Mouse (Mus musculus) embryonic facial prominence, embryonic 13.5 days (tissue): ENCODE measurements at regions not wholly inside any gene's neighbourhood (a gene's known extent, or its start where the extent isn't known, plus 50 kb on each side); places are given as distances from the start of the nearest gene placed in this dataset.

Source experiments
- ATAC-seq: fragments of 200-750 bp; cut with Nextera tagmentation; 2 replicates; pipeline ENCODE4 v1.8.0; 2017; ENCODE audit warnings: low read depth; ENCODE audit not compliant: insufficient number of reproducible peaks, insufficient read depth, low FRiP score, low TSS enrichment
- H3K27ac ChIP-seq: fragments of 300-500 bp; sonication (generic); 2 replicates; pipeline ENCODE4 v1.5.1; 2015; ENCODE audit warnings: moderate library complexity, mild to moderate bottlenecking, inconsistent platforms
- H3K27me3 ChIP-seq: fragments of 300-500 bp; sonication (generic); 2 replicates; pipeline ENCODE4 v1.6.1; 2015; ENCODE audit warnings: mild to moderate bottlenecking, inconsistent platforms
- H3K36me3 ChIP-seq: fragments of 300-500 bp; sonication (generic); 2 replicates; pipeline ENCODE4 v1.6.1; 2015; ENCODE audit warnings: mild to moderate bottlenecking, inconsistent platforms
- H3K4me1 ChIP-seq: fragments of 300-500 bp; sonication (generic); 2 replicates; pipeline ENCODE4 v1.6.1; 2015; ENCODE audit warnings: inconsistent platforms
- H3K4me2 ChIP-seq: fragments of 300-500 bp; sonication (generic); 2 replicates; pipeline ENCODE4 v1.6.1; 2015; ENCODE audit warnings: moderate library complexity, mild to moderate bottlenecking, inconsistent platforms
- H3K4me3 ChIP-seq: fragments of 300-500 bp; sonication (generic); 2 replicates; pipeline ENCODE4 v1.5.1; 2015; ENCODE audit warnings: mild to moderate bottlenecking, inconsistent platforms
- H3K9ac ChIP-seq: fragments of 300-500 bp; sonication (generic); 2 replicates; pipeline ENCODE4 v1.6.1; 2015; ENCODE audit warnings: mild to moderate bottlenecking, inconsistent platforms
- H3K9me3 ChIP-seq: fragments of 300-500 bp; sonication (generic); 2 replicates; pipeline ENCODE4 v1.6.1; 2016; ENCODE audit warnings: inconsistent platforms
- WGBS: fragments of 180-500 bp; shearing (Covaris S2); methylation state at CpG from one replicate; pipeline ENCODE4 v1.1.7; 2015; ENCODE audit warnings: mixed read lengths; 5-methylcytosine and 5-hydroxymethylcytosine counted together

DNA sequence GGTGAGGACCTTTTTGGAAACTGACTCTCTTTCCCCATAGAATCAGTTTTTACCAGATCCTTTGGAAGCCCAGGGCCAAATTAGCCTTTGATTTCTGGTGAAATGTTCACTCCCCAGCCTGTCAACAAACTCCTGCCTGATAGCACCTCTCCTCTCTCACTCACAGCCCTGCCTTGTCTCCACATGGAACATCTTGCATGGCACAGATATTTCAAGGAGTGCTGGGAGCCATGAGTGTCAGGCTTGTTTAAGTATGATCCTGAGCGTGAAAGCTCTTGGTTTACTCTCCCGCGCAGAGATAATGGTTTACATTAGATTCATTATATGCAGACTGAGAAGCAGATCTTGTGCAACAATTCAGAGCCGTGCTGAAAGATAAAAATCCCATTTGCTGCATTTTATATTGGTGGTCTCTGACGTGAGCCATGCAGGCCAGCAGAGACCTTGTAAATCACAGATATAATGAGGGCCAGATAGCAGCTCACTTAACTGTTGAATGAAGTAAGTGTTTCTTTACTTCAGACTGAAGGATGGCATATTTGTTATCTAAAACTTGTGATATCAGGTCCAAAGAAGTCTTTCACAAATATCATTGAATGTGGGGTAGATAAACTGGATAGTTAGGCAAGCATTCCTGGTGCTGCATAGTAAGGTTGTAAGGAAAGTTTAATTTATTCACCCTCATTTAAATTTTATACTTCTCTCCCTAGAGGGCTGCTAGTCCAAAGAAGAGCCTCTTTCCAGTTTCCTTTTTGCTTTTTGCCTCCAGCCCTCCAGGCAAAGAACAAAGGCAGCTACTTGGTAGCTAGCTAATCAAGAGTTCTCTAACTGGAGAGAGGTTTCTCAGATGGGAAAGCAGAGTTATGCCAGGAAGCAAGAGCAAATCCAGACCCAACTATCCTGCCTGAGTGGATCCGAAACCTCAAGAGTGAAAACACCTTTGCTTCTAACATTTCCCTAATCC lies 81.8 kb downstream of the Tbx18 start:
- no peak overlapping the region for H3K4me3 ChIP-seq
- no peak for ATAC-seq
- no peak overlapping the region for H3K27ac ChIP-seq
- H3K36me3 ChIP-seq = no peaks in the 10 kb centered on the region
- H3K4me1 ChIP-seq = peaks cover 4% of the 10 kb centered on the region; the same call in 1 of the 2 replicates
- H3K4me2 ChIP-seq = no peak overlapping the region
- 39% methylated on average over 6 of the region's 6 CpGs for WGBS
- no peaks in the 10 kb centered on the region for H3K9me3 ChIP-seq
- H3K9ac ChIP-seq = no peak overlapping the region
- H3K27me3 ChIP-seq = no peaks in the 10 kb centered on the region

DNA sequence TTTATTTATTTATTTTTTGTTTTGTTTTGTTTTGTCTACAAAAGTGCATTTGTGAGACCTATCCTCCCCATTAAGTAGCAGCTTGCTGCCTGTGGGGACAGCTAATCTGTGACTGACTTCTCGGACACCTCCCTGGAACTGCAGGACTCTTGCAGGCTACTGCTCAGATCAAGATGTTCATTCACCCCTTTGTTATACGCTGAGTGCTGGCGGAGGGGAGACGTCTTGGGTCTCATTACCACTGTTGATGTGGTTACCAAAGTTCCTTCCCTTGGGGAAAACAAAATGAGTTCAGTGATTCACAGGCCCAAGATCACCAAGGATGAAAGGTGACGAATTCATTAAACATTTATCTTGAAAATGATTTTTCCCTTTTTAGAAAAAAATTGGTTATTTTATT lies 82.7 kb downstream of the Tbx18 start:
- no peak for ATAC-seq
- H3K9me3 ChIP-seq = no peaks in the 10 kb centered on the region
- no peaks in the 10 kb centered on the region for H3K36me3 ChIP-seq
- no peaks in the 10 kb centered on the region for H3K27me3 ChIP-seq
- no peak overlapping the region for H3K4me2 ChIP-seq
- no peak overlapping the region for H3K9ac ChIP-seq
- H3K27ac ChIP-seq = no peak overlapping the region
- H3K4me3 ChIP-seq = no peak overlapping the region
- peaks cover 4% of the 10 kb centered on the region; the same call in 1 of the 2 replicates for H3K4me1 ChIP-seq
- WGBS = 38% methylated on average over 5 of the region's 5 CpGs

- Histone ChIP-seq H3K4me2 (no peak overlapping the region), H3K4me3 (no peak overlapping the region), H3K9ac (no peak overlapping the region), H3K4me1 (peaks cover 4% of the 10 kb centered on the region; the same call in 1 of the 2 replicates), H3K27me3 (no peaks in the 10 kb centered on the region), H3K36me3 (no peaks in the 10 kb centered on the region), H3K27ac (no peak overlapping the region), H3K9me3 (no peaks in the 10 kb centered on the region)
- 82% methylated on average over 5 of the region's 5 CpGs for WGBS
- no peak for ATAC-seq
Measured at GRCm38 (mm10) chr9:87645032-87645431, 86.0 kb downstream of the Tbx18 start.

- no peak overlapping the region for H3K4me2 ChIP-seq
- no peaks in the 10 kb centered on the region for H3K36me3 ChIP-seq
- H3K4me1 ChIP-seq = no peaks in the 10 kb centered on the region
- no peaks in the 10 kb centered on the region for H3K9me3 ChIP-seq
- H3K4me3 ChIP-seq = no peak overlapping the region
- no peak overlapping the region for H3K27ac ChIP-seq
- no peak for ATAC-seq
- no peaks in the 10 kb centered on the region for H3K27me3 ChIP-seq
- 60% methylated on average over 5 of the region's 5 CpGs for WGBS
- H3K9ac ChIP-seq = no peak overlapping the region
Measured at GRCm38 (mm10) chr9:87633863-87634630, 97.0 kb downstream of the Tbx18 start.

DNA sequence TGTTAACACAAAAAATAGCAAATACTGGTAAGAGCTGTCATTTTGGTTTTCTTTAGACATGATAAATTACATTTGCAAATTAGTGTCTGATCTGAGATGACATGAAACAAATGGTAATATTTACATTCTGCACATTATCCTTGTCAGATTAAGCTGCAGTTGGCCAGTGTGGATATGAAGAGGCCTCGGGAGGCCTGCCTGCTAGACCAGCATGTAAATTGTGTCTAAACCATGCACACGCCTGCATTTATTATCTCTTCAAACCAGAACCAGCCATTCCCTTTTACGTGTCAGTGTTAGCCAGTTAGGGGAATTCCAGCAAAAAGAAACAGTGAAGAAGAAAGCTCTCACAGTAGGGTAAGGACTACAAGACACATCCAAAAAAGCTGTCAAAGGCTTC lies 104.6 kb downstream of the Tbx18 start:
- H3K9ac ChIP-seq = no peak overlapping the region
- no peaks in the 10 kb centered on the region for H3K9me3 ChIP-seq
- no peak overlapping the region for H3K27ac ChIP-seq
- H3K27me3 ChIP-seq = no peaks in the 10 kb centered on the region
- no peaks in the 10 kb centered on the region for H3K36me3 ChIP-seq
- no peaks in the 10 kb centered on the region for H3K4me1 ChIP-seq
- WGBS = 51% methylated on average over 3 of the region's 3 CpGs
- H3K4me2 ChIP-seq = no peak overlapping the region
- H3K4me3 ChIP-seq = no peak overlapping the region
- ATAC-seq = no peak

DNA sequence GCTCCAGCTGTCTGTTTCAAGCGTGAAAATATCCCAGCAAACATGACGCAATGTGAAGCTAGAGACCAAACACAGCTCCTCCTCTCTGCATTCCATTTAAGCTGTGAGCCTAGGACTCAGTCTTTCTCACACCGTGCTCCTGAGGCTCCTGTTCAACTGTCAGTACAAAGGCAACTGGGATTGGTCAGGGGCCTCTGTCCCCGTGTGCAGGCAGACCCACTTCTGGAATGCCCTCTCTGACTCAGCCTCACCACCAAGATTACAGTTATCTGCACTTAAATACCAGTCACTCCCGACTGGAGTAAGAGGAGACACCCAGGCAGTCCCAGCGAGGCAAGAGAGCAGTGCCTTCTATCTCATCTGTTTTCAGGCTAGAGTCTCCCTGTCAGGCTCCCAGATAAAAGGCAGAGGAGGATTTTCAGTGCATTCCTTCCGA lies 112.8 kb downstream of the Tbx18 start:
- H3K9ac ChIP-seq = no peak overlapping the region
- H3K4me1 ChIP-seq = no peaks in the 10 kb centered on the region
- H3K36me3 ChIP-seq = no peaks in the 10 kb centered on the region
- H3K4me2 ChIP-seq = no peak overlapping the region
- 26% methylated on average over 7 of the region's 7 CpGs for WGBS
- ATAC-seq = no peak
- H3K27me3 ChIP-seq = no peaks in the 10 kb centered on the region
- H3K9me3 ChIP-seq = no peaks in the 10 kb centered on the region
- no peak overlapping the region for H3K4me3 ChIP-seq
- no peak overlapping the region for H3K27ac ChIP-seq

DNA sequence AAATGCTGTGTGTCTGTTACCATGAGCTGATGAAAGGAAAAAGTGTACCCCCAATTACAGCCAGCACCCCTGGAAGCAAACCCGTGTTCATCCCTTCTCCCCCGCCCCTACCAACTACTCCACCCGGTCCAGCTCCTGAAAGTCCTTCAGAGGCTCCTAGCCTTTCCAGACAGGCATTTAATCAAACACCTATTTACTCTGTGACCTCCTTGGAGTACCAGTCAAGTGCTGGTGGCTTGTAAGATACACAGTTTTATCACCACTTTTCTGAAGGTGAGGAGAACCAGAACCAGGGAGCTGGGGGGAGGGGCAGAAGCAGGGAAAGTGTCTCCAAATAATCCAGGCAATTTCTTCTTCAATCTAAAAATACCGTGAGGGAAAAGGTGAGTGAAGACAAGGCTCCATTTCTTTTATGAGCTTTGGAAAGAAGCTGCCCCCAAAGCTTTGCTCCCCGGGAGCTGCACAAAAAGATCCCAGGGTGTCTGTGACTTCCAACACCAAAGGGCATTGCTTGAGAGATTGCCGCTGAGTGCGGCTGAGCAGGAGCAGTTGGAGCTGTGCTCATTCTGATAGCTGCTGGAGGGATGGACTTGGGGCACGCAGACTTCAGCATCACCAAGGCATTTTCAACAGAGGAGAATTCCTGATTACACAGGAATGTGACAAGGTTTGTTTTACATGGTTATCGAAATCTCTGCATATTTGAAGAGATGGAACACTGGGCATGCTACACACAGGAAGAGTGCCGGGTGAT lies 123.0 kb downstream of the Tbx18 start:
- no peak overlapping the region for H3K4me2 ChIP-seq
- no peak overlapping the region for H3K9ac ChIP-seq
- no peaks in the 10 kb centered on the region for H3K9me3 ChIP-seq
- no peaks in the 10 kb centered on the region for H3K27me3 ChIP-seq
- WGBS = 71% methylated on average over 10 of the region's 10 CpGs
- H3K4me1 ChIP-seq = no peaks in the 10 kb centered on the region
- H3K36me3 ChIP-seq = no peaks in the 10 kb centered on the region
- no peak for ATAC-seq
- no peak overlapping the region for H3K27ac ChIP-seq
- H3K4me3 ChIP-seq = no peak overlapping the region

DNA sequence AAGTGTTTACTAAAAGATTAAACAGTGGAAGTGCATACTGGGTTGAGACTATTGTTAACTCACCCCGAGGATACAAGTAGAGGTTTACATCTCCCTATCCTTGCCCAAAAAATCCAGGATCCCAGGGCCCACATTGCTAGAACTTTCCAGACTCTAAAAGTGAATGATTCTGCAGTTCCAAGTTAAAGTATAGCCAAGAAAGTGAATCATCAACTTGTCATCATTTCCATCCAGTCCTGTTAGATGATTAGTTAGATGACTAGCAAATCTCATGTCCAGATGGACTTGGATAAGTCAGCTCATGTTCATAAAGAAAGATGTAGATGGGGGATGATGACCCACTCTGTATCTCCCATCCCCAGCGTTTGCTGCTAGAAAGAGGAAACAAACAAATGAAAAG lies 155.5 kb downstream of the Tbx18 start:
- Histone ChIP-seq H3K9ac (no peak overlapping the region), H3K4me3 (no peak overlapping the region), H3K36me3 (no peaks in the 10 kb centered on the region), H3K27me3 (no peaks in the 10 kb centered on the region), H3K4me2 (no peak overlapping the region), H3K4me1 (no peaks in the 10 kb centered on the region), H3K27ac (no peak overlapping the region), H3K9me3 (no peaks in the 10 kb centered on the region)
- no peak for ATAC-seq
- 65% methylated on average over 2 of the region's 2 CpGs for WGBS

- ATAC-seq = no peak
- Histone ChIP-seq H3K27ac (no peak overlapping the region), H3K9ac (no peak overlapping the region), H3K4me3 (no peak overlapping the region), H3K9me3 (no peaks in the 10 kb centered on the region), H3K4me2 (no peak overlapping the region), H3K27me3 (no peaks in the 10 kb centered on the region), H3K36me3 (no peaks in the 10 kb centered on the region), H3K4me1 (no peaks in the 10 kb centered on the region)
- 30% methylated on average over 2 of the region's 2 CpGs for WGBS
Measured at GRCm38 (mm10) chr9:87574250-87574864, 156.7 kb downstream of the Tbx18 start.

DNA sequence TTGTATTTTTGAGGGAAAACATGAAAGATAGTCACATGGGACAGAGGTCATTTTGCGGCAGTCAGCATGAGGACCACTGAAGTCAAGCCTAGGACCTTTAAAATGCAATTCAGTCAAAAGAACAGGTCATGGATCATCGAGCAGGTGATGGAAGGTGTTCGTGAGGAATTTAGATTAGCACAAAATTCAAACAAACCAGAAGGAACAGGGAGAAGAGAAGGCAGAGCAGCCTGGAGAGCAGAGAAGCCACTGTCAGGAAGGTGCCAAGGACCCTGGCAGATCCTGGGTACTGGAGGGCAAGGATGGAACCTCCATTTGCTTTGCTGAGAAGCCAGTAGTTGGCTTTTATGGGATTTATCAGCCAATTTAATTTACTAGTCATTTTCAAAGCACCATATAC lies 167.8 kb downstream of the Tbx18 start:
- Histone ChIP-seq H3K9me3 (no peaks in the 10 kb centered on the region), H3K27me3 (peaks cover 8% of the 10 kb centered on the region), H3K36me3 (no peaks in the 10 kb centered on the region), H3K9ac (no peak overlapping the region), H3K4me1 (no peaks in the 10 kb centered on the region), H3K27ac (no peak overlapping the region), H3K4me3 (no peak overlapping the region), H3K4me2 (no peak overlapping the region)
- no peak for ATAC-seq
- WGBS = 81% methylated on average over 3 of the region's 3 CpGs

GRCm38 (mm10) chr9:87562796-87563195 lies 168.3 kb downstream of the Tbx18 start:
- no peak overlapping the region for H3K27ac ChIP-seq
- 52% methylated on average over 6 of the region's 6 CpGs for WGBS
- H3K4me3 ChIP-seq = no peak overlapping the region
- H3K9ac ChIP-seq = no peak overlapping the region
- H3K36me3 ChIP-seq = no peaks in the 10 kb centered on the region
- no peak overlapping the region for H3K4me2 ChIP-seq
- peaks cover 2% of the 10 kb centered on the region; the same call in 1 of the 2 replicates for H3K4me1 ChIP-seq
- H3K9me3 ChIP-seq = no peaks in the 10 kb centered on the region
- peaks cover 8% of the 10 kb centered on the region for H3K27me3 ChIP-seq
- ATAC-seq = no peak
